Mouse (Mus musculus): ENCODE measurements around the gene Dlat. TPM values are rescaled to one million over a fixed set of nuclear protein-coding genes. Genes with fewer than 3 reads are reported as not detected.

The Dlat gene
- polyA plus RNA-seq, 1 experiment from 2014 or later = 51.7 TPM

Other genes starting within 250 kb of the Dlat start
- gene Plet1, start 165.3 kb downstream of the Dlat start, polyA plus RNA-seq (2015; fragmentation: Nextera tagmentation; extraction: Ambion mirVana) = 0.51 and 0.52 TPM in 2 replicates
- 108 TPM in 2 replicates for gene Pts, start 131.1 kb downstream of the Dlat start, polyA plus RNA-seq (2015; fragmentation: Nextera tagmentation; extraction: Ambion mirVana)
- gene Il18, start 105.0 kb downstream of the Dlat start, polyA plus RNA-seq (2015; fragmentation: Nextera tagmentation; extraction: Ambion mirVana) = 17.2 and 26.3 TPM in 2 replicates
- gene Bco2, start 104.6 kb downstream of the Dlat start, polyA plus RNA-seq (2015; fragmentation: Nextera tagmentation; extraction: Ambion mirVana) = 0.47 and 0.60 TPM in 2 replicates
- 0.17 TPM in 1 of 2 replicates, not detected in the other for gene Tex12, start 98.5 kb downstream of the Dlat start, polyA plus RNA-seq (2015; fragmentation: Nextera tagmentation; extraction: Ambion mirVana)
- gene Sdhd, start 56.0 kb downstream of the Dlat start, polyA plus RNA-seq (2015; fragmentation: Nextera tagmentation; extraction: Ambion mirVana) = 263 and 265 TPM in 2 replicates
- 341 and 392 TPM in 2 replicates for gene Timm8b, start 55.9 kb downstream of the Dlat start, polyA plus RNA-seq (2015; fragmentation: Nextera tagmentation; extraction: Ambion mirVana)
- 5.1 and 6.5 TPM in 2 replicates for gene Pih1d2, start 42.5 kb downstream of the Dlat start, polyA plus RNA-seq (2015; fragmentation: Nextera tagmentation; extraction: Ambion mirVana)
- 17.9 and 18.4 TPM in 2 replicates for gene Nkapd1, start 42.3 kb downstream of the Dlat start, polyA plus RNA-seq (2015; fragmentation: Nextera tagmentation; extraction: Ambion mirVana)
- gene Dixdc1, start 79.7 kb upstream of the Dlat start, polyA plus RNA-seq (2015; fragmentation: Nextera tagmentation; extraction: Ambion mirVana) = 31.3 and 31.7 TPM in 2 replicates
- 1.7 and 2.0 TPM in 2 replicates for gene 2310030G06Rik, start 86.8 kb upstream of the Dlat start, polyA plus RNA-seq (2015; fragmentation: Nextera tagmentation; extraction: Ambion mirVana)
- gene Cryab, start 91.5 kb upstream of the Dlat start, polyA plus RNA-seq (2015; fragmentation: Nextera tagmentation; extraction: Ambion mirVana) = 13.3 and 15.4 TPM in 2 replicates
- 1.6 and 1.8 TPM in 2 replicates for gene Hspb2, start 92.6 kb upstream of the Dlat start, polyA plus RNA-seq (2015; fragmentation: Nextera tagmentation; extraction: Ambion mirVana)
- 11.1 and 11.3 TPM in 2 replicates for gene Fdxacb1, start 108.5 kb upstream of the Dlat start, polyA plus RNA-seq (2015; fragmentation: Nextera tagmentation; extraction: Ambion mirVana)
- gene Alg9, start 115.2 kb upstream of the Dlat start, polyA plus RNA-seq (2015; fragmentation: Nextera tagmentation; extraction: Ambion mirVana) = 60.5 and 60.6 TPM in 2 replicates
- 55.0 and 55.3 TPM in 2 replicates for gene 1110032A03Rik, start 115.7 kb upstream of the Dlat start, polyA plus RNA-seq (2015; fragmentation: Nextera tagmentation; extraction: Ambion mirVana)
- gene Ppp2r1b, start 185.5 kb upstream of the Dlat start, polyA plus RNA-seq (2015; fragmentation: Nextera tagmentation; extraction: Ambion mirVana) = 43.8 and 44.8 TPM in 2 replicates

Data from hindbrain, embryonic 15.5 days (tissue).